Mouse (Mus musculus) small intestine, adult 2 months (tissue): ENCODE results near the gene Olfr1189.

Source experiments
- CTCF ChIP-seq: fragments of 200-500 bp; IDR thresholded peaks from 2 replicates; pipeline ENCODE4 v1.5.1; 2012; ENCODE audit warnings: low read depth, mild to moderate bottlenecking, control low read depth, inconsistent platforms, low read length, moderate library complexity, mixed read lengths; ENCODE audit not compliant: insufficient replicate concordance, insufficient read length; ENCODE audit errors: extremely low read depth
- POLR2A ChIP-seq: fragments of 200-500 bp; IDR thresholded peaks from 2 replicates; pipeline ENCODE4 v1.6.1; 2012; ENCODE audit warnings: low read depth, mild to moderate bottlenecking, control low read depth, inconsistent platforms, low read length, moderate library complexity

GRCm38 (mm10) chr2:88586154-88586553 is at the start of gene Olfr1189:
- TF ChIP-seq CTCF (no peak), POLR2A (no peak)
